Mouse (Mus musculus) right cerebral cortex, postnatal 10 days (tissue): ENCODE data around the gene Olfr764-ps1.
A peak's percentile ranks its signal among the peaks of the same experiment; 100 is the strongest.
"Not testable (repeated sequence)": the region's sequence is repeated elsewhere in the genome, so short reads cannot be mapped to it uniquely, and the experiment has no call there.

ENCODE experiments used
- DNase-seq, 2 experiments: peaks; one replicate each; pipeline ENCODE4 v3.0.0; 2021; ENCODE audit warnings: low spot score in 2 of 2

The Olfr764-ps1 gene

DNA sequence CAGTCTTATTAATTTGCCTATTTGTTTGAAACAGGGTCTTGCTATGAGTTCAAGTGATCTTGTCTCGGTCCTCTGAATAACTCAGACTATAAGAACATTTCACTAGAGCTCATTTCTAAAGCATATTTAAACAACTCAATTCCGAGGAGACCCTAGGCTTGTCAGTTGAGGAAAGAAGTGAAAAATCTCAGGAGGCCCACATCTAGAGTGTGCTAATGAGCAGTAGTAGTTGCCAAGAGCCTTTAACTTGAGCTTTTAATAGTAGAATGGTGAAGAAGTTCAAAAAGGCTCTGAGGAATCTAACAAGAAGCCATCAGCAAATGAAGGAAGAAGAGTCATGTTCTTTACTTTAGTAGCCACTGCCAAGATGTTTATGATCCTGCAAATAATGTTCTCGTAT lies at the start of gene Olfr764-ps1:
Olfr764-ps1 (minus strand) TSS at position 101 of the 400 bp plus-strand sequence.
- DNase-seq: no peak

DNA sequence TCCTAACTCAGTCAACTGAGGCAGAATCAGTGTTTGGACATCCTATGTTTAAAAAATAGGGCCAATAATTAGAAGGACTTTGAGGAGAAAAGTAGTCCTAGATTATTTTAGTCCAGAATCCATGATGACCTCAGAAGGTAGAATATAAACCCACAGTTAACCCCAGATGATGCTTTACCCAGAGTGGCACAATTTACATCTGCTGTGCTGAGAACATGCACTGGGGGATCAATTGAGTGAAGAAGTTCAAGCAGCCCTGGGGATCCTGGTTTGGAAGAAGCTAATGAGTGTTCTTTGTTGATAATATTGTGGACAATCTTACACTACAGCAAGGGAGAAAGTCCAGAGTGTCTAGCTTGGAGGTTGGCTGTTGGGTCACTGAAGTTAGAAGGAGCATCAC lies 43.1 kb upstream of the Olfr764-ps1 start, which contains the start of gene Olfr767:
Olfr767 (minus strand) TSS at position 101 of the 400 bp plus-strand sequence.
- not testable (repeated sequence) for DNase-seq

DNA sequence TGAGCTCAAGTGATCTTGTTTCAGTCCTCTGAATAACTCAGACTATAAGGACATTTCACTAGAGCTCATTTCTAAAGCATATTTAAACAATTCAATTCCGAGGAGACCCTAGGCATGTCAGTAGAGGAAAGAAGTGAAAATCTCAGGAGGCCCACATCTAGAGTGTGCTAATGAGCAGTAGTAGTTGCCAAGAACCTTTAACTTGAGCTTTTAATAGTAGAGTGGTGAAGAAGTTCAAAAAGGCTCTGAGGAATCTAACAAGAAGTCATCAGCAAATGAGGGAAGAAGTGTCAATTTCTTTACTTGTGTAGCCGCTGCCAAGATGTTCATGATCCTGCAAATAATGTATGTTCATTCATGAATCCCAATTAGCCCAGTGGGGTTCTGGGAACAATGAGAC lies 29.2 kb upstream of the Olfr764-ps1 start, which contains the start of gene Olfr766-ps1:
Olfr766-ps1 (minus strand) TSS at position 101 of the 400 bp plus-strand sequence.
- DNase-seq: no peak

DNA sequence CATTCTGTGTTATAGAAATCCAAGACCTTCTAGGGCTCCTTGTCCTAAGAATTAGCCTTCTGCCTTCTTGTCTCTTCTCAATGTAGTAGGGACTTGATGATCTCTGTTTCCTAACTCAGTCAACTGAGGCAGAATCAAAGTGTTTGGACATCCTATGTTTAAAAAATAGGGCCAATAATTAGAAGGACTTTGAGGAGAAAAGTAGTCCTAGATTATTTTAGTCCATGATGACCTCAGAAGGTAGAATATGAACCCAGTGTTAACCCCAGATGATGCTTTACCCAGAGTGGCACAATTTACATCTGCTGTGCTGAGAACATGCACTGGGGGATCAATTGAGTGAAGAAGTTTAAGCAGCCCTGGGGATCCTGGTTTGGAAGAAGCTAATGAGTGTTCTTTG lies 10.2 kb upstream of the Olfr764-ps1 start, which contains the start of gene Olfr765:
Olfr765 (minus strand) TSS at position 101 of the 400 bp plus-strand sequence.
- not testable (repeated sequence) for DNase-seq

DNA sequence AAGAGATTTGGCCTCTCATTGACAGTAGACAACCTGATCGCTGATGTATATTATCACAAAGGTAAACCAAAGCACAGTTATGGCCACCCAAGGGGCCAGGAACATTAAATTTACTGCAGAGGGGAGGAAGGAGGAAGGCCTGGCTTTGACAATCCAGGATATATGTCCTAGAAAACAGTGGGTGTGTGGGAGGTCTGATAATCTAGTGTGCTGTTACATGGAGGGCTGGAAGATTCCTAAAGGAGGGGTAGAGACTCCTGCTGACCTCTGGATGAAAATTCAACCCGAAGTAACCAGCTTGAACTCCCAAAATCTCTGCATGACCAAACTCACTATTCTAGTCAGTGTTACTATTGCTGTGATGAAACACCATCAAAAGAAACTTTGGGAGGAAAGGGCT lies 11.4 kb downstream of the Olfr764-ps1 start:
- DNase-seq: no peak

DNA sequence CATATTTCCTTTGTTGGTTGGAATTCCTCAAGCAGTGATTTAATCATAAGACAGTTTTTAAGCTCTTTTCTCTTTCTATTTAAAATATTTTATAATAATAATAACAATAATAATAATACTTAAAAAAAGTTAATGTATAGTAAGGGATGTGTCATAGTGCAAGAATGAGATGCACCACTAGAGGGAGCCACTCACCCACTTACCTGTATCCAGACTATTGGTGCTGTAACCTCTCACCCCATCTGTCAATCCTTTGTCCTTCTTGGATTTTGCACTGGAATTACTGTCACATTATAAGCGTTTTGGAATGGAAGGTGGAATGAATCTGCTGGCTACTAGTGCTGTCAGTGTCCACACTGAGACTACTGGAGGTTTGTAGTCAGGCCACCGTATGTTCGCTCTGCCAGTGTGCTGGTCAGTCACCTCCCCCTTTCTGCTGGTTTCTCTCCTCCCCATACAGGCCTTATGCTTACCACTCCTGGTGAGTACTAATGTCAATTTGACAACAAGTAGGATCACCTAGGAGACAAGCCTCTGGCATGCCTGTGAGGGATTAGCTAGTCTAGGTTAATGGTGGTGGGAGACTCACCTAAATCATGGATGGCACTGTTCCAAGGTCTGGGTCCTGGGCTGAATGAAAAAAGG lies 13.6 kb downstream of the Olfr764-ps1 start:
- peak; percentile 37 to 51 for DNase-seq

DNA sequence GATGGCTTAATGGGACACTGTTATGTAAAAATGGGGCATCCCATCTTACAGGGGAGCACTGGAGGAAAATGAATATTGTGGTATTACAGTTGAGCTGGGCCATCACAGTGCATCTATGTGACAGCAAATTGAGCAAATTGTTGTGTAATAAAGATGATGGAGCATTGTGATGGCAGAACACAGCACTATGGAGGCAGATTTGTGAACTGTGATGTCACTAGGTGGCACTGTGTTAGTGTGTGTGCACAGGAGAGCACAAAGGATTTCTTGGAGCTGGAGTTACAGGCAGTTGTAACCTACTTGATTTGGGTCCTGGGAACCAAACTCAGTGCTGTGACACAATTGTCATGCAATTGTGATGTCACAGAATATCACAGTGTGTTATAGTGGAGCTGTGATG lies 16.4 kb downstream of the Olfr764-ps1 start:
- DNase-seq: no peak

DNA sequence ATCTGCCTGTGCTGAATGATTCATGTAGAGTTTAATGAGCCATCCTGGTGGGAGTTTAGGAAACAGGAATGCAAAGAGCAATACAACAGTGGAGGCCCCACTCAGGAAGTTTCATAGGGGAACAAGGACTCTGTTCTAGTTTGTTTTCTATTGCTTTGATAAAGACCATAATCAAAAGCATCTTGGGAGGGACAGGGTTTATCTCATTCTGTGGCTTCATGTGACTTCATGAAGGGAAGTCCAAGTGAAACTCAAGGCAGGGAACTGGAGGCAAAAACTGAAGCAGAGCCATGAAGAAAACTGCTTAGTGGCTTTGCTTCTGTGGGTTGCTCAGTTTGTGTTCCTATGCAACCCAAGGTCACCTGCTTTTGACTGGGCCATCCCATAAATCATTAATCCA lies 25.2 kb downstream of the Olfr764-ps1 start:
- no peak for DNase-seq

DNA sequence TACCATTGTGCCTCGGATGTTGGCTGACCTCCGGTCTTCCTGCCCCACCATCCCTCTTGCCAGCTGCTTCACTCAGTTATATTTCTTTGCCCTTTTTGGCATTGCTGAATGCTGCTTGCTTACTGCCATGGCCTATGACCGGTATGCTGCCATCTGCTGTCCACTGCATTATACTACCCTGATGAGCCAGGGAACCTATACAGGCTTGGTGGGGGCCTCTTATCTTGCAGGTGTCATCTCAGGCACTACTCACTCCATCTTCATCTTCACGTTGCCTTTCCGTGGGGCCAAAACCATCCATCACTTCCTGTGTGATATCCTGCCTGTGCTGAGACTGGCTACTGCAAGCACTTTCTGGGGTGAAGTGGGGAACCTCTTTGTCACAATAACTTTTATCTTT lies 28.2 kb downstream of the Olfr764-ps1 start:
- DNase-seq: not testable (repeated sequence)

DNA sequence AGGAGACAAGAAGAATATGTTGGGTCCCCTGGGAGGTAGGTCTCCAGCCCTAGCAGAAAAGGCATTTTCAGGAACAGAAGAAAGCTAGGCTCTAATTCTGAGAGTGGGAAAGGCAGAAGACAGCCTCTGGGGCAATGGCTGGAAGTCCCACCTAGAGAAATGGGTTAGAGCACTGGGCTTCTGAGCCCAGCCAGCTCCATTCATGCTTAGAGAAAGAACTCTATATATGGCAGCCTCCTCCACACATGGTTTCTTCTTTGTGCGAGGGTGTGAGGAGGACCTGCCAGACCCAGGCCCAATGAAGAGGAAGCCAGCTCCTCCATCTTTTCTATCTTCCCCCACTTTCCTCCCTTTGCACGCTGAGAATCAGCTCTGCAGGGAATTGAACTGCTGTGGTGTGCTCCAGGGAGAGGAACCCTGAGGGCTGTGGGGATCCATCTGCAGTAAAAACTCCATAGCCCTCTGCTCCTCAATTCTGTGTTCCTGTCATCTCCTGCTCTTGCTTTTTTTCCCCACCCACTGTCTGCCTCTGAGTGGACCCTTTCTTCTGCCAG lies 29.3 kb downstream of the Olfr764-ps1 start, which contains the start of gene Olfr763:
Olfr763 (plus strand) TSS at position 504 of the 554 bp plus-strand sequence.
- no peak for DNase-seq

DNA sequence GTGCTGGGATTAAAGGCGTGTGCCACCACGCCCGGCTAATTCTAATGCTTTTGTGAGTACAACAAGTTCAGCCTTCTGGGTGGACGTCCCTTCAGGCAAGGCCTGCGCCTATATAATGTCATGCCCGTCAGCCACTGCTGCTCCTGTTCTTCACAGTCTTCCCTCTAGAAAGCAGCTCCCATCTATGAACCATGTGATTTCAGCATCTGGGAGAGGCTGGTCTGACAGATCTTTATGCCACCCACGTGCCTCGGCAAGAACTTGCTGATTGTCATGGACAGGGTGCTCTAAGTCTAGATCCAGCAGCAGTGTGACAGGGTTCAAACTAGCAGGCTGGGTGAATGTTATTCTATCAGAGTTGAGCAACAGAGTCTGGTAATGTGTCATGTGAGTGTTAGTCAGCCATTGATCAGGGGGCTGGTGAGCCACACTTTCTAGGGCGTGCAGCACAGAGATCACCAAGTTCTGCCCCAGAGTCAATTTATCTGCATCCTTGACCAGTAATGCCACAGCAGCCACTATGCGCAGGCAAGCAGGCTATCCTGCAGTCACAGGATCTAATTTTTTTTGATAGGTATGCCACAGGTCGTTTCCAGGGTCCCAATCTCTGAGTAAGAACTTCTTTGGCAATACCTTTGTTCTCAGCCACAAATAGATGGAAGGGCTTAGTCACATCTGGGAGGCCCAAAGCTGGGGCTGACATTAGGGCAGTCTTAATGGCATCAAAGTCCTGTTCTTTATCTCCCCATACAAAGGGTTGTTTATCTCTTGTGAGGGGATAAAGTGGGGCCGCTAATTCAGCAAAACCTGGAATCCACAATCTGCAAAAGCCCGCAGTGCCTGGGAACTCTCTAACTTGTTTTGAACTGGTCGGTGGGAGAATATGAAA lies 35.4 kb downstream of the Olfr764-ps1 start:
- no peak for DNase-seq

DNA sequence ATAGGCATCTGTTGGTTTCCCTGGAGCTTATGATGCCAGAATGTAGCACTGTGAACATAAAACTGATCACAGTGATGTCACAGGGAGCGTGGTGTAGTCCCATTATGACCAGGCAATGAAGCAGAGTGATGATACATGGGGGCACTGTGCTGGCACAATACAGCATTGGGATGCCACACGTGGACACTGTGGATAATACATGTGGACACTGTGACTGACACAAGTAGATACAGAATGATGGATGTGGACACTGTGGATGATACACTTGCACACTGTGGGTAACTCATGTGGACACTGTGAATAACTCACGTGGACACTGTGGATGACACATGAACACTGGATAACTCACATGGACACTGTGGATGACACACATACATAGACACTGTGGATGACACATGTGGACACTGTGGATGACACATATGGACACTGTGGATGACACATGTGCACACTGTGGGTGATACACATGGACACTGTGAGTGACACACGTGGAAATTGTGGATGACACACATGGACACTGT lies 43.1 kb downstream of the Olfr764-ps1 start:
- DNase-seq: no peak

DNA sequence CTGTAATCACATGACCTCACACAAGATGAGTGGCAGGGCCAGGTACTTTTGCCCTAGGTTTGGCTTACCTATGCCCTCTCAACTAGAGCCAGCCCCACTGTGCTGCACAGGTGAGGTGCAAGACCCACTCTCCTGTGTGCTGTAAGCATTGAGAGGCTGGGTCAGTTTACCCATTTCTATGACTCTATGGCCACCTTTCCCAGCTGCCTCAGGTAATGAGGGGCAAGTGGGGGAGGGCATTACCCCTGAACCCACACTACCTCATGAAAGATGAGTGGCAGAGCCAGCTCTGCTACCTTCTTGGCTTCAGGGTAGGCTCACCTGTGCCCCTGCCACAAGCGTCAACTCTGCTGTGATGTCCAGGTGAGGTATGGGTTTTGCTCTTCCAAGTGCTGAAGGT lies 43.9 kb downstream of the Olfr764-ps1 start:
- no peak for DNase-seq

DNA sequence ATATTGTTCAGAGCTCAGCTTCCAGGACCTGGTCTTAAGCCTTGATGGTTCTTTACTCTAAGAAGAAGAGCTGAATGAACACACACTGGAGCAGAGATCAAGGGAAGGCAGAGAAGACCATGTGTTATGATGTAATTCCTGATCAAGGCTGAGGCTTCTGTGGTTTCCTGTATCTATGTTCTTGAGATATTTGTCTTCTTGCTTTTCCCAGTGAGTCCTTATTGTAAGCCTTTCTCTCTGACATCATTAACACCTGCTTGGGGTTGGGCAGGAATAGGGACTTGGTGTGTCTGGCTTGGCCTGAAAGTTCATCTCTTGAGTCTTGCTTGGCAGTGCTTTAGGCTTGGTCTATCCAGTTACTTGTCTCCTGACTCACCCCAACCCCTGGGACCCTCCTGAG lies 48.7 kb downstream of the Olfr764-ps1 start:
- DNase-seq: no peak

DNA sequence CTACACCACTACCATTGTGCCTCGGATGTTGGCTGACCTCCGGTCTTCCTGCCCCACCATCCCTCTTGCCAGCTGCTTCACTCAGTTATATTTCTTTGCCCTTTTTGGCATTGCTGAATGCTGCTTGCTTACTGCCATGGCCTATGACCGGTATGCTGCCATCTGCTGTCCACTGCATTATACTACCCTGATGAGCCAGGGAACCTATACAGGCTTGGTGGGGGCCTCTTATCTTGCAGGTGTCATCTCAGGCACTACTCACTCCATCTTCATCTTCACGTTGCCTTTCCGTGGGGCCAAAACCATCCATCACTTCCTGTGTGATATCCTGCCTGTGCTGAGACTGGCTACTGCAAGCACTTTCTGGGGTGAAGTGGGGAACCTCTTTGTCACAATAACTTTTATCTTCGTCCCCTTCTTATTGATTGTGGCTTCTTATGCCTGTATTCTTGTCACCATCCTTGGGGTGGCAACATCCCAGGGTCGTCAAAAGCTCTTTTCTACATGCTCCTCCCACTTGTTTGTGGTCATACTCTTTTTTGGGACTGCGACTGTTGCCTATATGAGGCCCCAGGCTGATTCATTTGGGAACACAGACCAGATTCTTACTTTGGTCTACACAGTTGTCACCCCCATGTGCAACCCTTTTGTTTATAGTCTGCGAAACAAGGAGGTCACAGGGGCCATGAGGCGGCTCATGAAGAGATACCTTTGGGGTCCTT lies 49.4 kb downstream of the Olfr764-ps1 start:
- DNase-seq: not testable (repeated sequence)

DNA sequence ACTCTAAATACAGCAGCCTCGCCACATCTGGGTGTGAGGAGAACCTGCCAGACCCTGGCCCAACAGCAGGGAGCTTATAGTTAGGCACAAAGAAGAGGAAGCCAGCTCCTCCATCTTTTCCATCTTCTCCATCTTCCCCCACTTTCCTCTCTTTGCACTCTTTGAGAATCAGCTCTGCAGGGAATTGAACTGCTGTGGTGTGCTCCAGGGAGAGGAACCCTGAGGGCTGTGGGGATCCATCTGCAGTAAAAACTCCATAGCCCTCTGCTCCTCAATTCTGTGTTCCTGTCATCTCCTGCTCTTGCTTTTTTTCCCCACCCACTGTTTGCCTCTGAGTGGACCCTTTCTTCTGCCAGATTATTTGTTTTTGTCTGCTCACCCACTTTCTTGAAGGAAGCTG lies 50.6 kb downstream of the Olfr764-ps1 start, which contains the start of gene Olfr9:
Olfr9 (plus strand) TSS at position 301 of the 400 bp plus-strand sequence.
- not testable (repeated sequence) for DNase-seq
